Mouse (Mus musculus) midbrain, embryonic 13.5 days (tissue): Measurements from ENCODE around the gene Mlana. TPM values are rescaled to one million over a fixed set of nuclear protein-coding genes. Genes with fewer than 3 reads are reported as not detected.

Experiments
- ATAC-seq: fragments of 200-750 bp; cut with Nextera tagmentation; 2 replicates; pipeline ENCODE4 v1.8.0; 2017; ENCODE audit warnings: mild to moderate bottlenecking, moderate TSS enrichment, moderate library complexity
- H3K27ac ChIP-seq: fragments of 300-500 bp; sonication (generic); 2 replicates; pipeline ENCODE4 v1.5.1; 2015; ENCODE audit warnings: inconsistent platforms, mild to moderate bottlenecking, moderate library complexity
- H3K27me3 ChIP-seq: fragments of 300-500 bp; sonication (generic); 2 replicates; pipeline ENCODE4 v1.6.1; 2015; ENCODE audit warnings: mild to moderate bottlenecking, inconsistent platforms
- H3K36me3 ChIP-seq: fragments of 300-500 bp; sonication (generic); 2 replicates; pipeline ENCODE4 v1.6.1; 2015; ENCODE audit warnings: mild to moderate bottlenecking, inconsistent platforms
- H3K4me1 ChIP-seq: fragments of 300-500 bp; sonication (generic); replicated peaks from 2 replicates; pipeline ENCODE4 v1.6.1; 2015; ENCODE audit warnings: inconsistent platforms
- H3K4me2 ChIP-seq: fragments of 300-500 bp; sonication (generic); replicated peaks from 2 replicates; pipeline ENCODE4 v1.6.1; 2015; ENCODE audit warnings: moderate library complexity, mild to moderate bottlenecking, inconsistent platforms
- H3K4me3 ChIP-seq: fragments of 300-500 bp; sonication (generic); replicated peaks from 2 replicates; pipeline ENCODE4 v1.5.1; 2015; ENCODE audit warnings: mild to moderate bottlenecking, inconsistent platforms
- H3K9ac ChIP-seq: fragments of 300-500 bp; sonication (generic); replicated peaks from 2 replicates; pipeline ENCODE4 v1.6.1; 2015; ENCODE audit warnings: mild to moderate bottlenecking, inconsistent platforms
- H3K9me3 ChIP-seq: fragments of 300-500 bp; sonication (generic); 2 replicates; pipeline ENCODE4 v1.6.1; 2016; ENCODE audit warnings: mild to moderate bottlenecking, inconsistent platforms
- WGBS: fragments of 180-500 bp; shearing (Covaris S2); methylation state at CpG from one replicate; pipeline ENCODE4 v1.1.7; 2015; 5-methylcytosine and 5-hydroxymethylcytosine counted together
- polyA plus RNA-seq: library from polyadenylated mRNA; unstranded; fragments of >200 nt; fragmentation: Nextera tagmentation; extraction: Ambion mirVana; gene quantifications from 2 replicates; pipeline ENCODE4 v1.2.1, GENCODE M21; 2015

The Mlana gene
- polyA plus RNA-seq, 1 experiment from 2014 or later, result not detected

DNA sequence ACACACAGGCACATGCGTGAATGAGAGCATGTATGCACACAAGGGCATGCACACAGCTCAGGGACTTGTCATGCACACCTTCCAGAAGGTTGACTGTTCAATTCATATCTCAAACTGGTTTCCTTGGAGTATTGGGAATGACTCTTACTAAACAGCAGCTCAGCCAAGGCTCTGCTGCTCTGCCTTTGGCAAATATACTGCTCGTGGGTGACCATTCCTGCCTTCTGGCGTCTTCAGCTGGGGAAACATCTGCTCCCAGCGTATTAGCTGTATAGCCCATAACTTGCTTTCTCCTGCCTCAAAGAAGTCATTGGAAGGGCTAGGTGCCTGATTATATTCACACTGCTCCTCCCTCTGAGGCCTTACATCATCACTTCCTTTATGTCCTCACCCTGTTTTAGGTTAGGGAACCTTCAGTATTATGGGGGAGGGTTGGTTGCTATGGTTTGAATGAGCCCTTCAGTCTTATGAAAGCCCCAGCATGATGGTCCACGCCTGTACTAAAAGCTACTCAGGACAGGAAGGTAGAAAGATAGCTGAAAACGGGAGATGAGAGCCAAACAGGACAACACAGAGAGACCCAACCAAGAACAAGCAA, 19.3 kb upstream of the Mlana start:
- 88% methylated on average over 6 of the region's 6 CpGs for WGBS
- no peak overlapping the region for H3K27ac ChIP-seq
- no peaks in the 10 kb centered on the region for H3K4me1 ChIP-seq
- H3K4me3 ChIP-seq, result no peak overlapping the region
- H3K4me2 ChIP-seq, result no peak overlapping the region
- H3K36me3 ChIP-seq, result no peaks in the 10 kb centered on the region
- H3K27me3 ChIP-seq, result no peaks in the 10 kb centered on the region
- no peak for ATAC-seq
- H3K9me3 ChIP-seq, result no peaks in the 10 kb centered on the region
- H3K9ac ChIP-seq, result no peak overlapping the region

DNA sequence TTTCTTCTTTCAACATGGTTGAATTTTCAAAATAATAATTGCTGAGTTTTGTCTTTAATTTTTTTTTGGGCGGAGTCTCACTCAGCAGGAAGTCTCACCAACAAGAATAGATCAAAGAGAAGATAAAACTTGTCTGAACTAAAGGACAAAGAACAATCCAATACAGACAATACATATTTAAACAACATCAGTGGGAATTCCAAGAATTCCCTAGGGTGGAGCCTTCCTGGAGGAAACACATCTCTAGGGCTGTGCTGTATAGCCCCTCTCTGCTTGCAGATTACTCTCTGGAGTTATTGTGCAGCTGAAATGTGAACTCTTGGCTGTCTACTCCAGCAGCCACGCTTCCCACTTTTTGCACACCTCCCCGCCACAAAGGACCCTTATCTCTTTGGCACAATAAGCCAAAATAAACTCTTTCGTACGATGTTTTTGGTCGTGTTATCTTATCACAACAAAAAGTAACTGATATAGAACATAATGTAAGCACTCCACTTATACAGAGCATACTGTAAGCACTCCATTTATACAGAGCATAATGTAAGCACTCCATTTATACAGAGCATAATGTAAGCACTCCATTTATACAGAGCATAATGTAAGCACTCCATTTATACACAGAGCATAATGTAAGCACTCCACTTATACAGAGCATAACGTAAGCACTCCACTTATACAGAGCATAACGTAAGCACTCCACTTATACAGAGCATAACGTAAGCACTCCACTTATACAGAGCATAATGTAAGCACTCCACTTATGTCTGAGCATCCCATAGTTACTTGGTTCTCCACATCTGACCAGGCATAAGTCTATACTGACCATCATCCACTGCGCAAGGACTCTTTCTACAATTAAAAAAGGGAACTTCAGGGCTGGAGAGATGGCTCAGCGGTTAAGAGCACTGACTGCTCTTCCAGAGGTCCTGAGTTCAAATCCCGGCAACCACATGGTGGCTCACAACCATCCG, 17.2 kb upstream of the Mlana start:
- peaks cover 5% of the 10 kb centered on the region for H3K9me3 ChIP-seq
- ATAC-seq, result no peak
- no peaks in the 10 kb centered on the region for H3K27me3 ChIP-seq
- H3K4me1 ChIP-seq, result no peaks in the 10 kb centered on the region
- H3K4me3 ChIP-seq, result no peak overlapping the region
- no peak overlapping the region for H3K27ac ChIP-seq
- H3K4me2 ChIP-seq, result no peak overlapping the region
- no peaks in the 10 kb centered on the region for H3K36me3 ChIP-seq
- 86% methylated on average over 13 of the region's 13 CpGs for WGBS
- no peak overlapping the region for H3K9ac ChIP-seq

DNA sequence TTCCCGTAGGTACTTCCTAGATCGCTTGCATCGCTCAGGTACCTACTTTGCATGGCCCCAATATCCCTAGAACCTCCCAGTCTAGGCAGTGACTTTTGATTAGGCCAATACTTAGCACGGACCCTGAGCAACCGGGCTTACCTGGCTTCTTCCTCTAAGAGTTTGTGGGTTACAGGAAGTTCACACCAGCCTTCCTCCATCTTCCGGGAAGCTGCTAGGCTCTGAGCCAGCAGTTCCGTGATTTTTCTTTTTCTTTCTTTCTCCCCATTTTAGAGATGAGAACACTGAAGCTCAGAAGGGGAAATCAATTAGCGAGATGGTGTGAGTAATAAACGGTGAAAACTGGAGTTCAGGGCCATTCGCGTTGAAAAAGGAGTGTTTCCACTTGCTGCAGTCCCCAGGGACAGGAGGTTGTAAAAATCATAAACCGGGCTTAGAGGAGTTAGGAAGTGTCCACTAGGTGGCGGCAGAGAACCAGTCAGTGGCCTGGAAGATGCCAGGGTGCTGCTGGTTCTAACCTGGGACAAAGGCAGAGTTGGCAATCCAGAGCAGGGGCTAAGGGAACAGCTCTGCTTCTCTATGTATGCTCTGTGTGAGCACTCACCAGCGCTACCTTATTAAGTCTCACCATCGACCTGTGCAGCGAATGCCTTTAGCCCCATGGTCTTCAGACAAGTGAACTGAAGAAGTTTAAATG, 13.6 kb upstream of the Mlana start:
- Histone ChIP-seq H3K4me3 (no peak overlapping the region), H3K4me1 (no peaks in the 10 kb centered on the region), H3K4me2 (no peak overlapping the region), H3K27me3 (no peaks in the 10 kb centered on the region), H3K36me3 (no peaks in the 10 kb centered on the region), H3K9ac (no peak overlapping the region), H3K9me3 (peaks cover 5% of the 10 kb centered on the region), H3K27ac (no peak overlapping the region)
- ATAC-seq, result peak; percentile 66; the same call in 1 of the 2 replicates
- 52% methylated on average over 16 of the region's 16 CpGs for WGBS

DNA sequence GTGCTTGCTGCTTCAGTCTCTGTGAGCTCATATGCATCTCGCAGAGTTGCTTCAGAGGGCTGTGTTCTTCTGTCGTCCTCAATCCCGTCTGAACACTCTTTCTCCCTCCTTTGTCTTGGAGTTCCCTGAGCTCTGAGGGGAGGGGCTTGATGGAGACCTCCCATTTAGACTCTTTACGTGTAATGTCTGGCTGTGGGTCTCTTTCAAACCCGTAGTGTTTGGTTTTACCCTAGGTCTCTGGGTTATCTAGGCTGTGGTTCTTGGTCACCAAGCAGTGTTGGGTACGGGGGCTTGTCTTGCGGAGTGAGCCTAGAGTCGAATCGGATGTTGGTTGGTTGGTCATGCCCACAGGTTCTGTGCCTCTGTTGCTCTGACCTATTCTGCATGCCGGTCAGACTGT, 2.6 kb upstream of the Mlana start:
- Histone ChIP-seq H3K9ac (no peak overlapping the region), H3K4me3 (no peak overlapping the region), H3K27ac (no peak overlapping the region), H3K4me2 (no peak overlapping the region), H3K4me1 (no peaks in the 10 kb centered on the region), H3K36me3 (no peaks in the 10 kb centered on the region), H3K9me3 (no peaks in the 10 kb centered on the region), H3K27me3 (no peaks in the 10 kb centered on the region)
- WGBS, result 82% methylated on average over 10 of the region's 10 CpGs
- no peak for ATAC-seq

DNA sequence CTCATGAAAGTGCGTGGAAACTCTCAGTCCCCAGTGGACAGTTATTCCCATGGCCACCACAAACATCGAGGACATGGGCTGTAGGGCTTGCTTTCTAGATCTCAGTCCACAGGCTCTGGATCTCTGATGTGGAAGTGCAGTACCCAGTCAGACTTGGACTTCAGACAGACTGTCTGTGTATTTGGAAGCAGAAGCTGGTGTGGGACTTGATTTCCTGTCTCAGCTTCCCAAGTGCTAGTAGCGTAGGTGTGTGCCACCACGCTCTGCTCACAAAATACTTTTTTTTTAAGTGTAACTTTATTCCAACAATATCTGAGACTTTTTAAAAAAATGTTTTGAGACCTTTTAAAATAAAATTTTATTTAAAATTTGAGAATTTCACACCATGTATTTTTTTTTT, 1.3 kb upstream of the Mlana start:
- no peaks in the 10 kb centered on the region for H3K9me3 ChIP-seq
- no peak overlapping the region for H3K4me3 ChIP-seq
- no peaks in the 10 kb centered on the region for H3K4me1 ChIP-seq
- no peak for ATAC-seq
- H3K9ac ChIP-seq, result no peak overlapping the region
- H3K36me3 ChIP-seq, result no peaks in the 10 kb centered on the region
- no peaks in the 10 kb centered on the region for H3K27me3 ChIP-seq
- H3K4me2 ChIP-seq, result no peak overlapping the region
- no peak overlapping the region for H3K27ac ChIP-seq
- WGBS, result 98% methylated on average over 4 of the region's 4 CpGs

DNA sequence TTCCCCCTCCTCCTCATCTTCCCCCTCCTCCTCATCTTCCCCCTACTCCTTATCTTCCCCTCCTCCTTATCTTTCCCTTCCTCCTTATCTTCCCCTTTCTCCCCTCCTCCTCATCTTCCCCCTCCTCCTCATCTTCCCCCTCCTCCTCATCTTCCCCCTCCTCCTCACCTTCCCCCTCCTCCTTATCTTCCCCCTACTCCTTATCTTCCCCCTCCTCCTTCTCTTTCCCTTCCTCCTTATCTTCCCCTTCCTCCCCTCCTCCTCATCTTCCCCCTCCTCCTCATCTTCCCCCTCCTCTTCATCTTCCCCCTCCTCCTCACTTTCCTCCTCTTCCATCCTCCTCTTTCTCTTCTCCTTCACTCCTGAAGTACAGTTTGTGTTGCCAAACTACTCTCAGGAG, 784 bp upstream of the Mlana start:
- no peak overlapping the region for H3K4me2 ChIP-seq
- no peaks in the 10 kb centered on the region for H3K9me3 ChIP-seq
- H3K4me1 ChIP-seq, result no peaks in the 10 kb centered on the region
- no peak overlapping the region for H3K27ac ChIP-seq
- no peak overlapping the region for H3K4me3 ChIP-seq
- no peak overlapping the region for H3K9ac ChIP-seq
- no peaks in the 10 kb centered on the region for H3K27me3 ChIP-seq
- H3K36me3 ChIP-seq, result no peaks in the 10 kb centered on the region
- no peak for ATAC-seq

DNA sequence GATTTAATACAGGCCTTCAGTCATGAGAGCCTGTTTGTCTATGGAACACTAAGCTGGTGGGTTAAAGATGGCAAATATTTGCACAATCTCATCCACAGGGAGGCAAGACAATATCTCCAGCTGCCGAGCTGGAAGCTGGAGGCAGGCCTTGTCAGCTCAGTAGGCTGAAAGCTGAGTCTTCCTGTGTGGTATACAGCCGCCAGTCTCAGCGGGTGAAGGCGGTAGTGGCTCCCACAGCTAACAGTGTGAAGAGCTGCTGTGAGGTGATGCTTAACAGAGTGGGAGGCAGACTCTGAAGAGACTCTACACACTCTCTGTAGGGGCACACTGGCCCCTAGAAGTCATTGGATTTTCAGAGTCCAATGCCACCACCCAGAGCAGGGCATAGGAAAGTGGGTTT, 4.1 kb downstream of the Mlana start:
- peak; percentile 37; the same call in 1 of the 2 replicates for ATAC-seq
- Histone ChIP-seq H3K4me3 (no peak overlapping the region), H3K27me3 (no peaks in the 10 kb centered on the region), H3K4me1 (no peaks in the 10 kb centered on the region; the same call in 1 of the 2 replicates), H3K27ac (no peak overlapping the region), H3K4me2 (no peak overlapping the region), H3K36me3 (no peaks in the 10 kb centered on the region), H3K9ac (no peak overlapping the region), H3K9me3 (no peaks in the 10 kb centered on the region)
- 66% methylated on average over 4 of the region's 4 CpGs for WGBS

DNA sequence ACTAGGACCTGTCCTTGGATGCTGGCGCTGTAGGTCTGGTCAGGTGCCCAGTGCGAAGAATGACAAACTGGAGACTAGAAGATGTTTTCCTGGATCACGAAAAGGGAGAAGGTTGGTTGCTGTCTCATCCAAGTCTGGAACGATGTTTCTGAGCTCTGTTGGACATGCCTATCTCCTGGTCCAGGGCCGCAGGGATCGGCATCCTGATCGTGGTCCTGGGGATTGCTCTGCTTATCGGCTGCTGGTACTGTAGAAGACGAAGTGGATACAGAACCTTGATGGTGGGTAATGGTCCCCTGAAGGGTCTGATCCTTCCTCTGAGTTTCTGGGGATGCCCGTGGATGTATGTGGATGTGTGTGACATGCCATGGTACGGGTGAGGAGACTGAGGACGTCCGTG, 6.8 kb downstream of the Mlana start:
- Histone ChIP-seq H3K27me3 (no peaks in the 10 kb centered on the region), H3K4me3 (no peak overlapping the region), H3K9me3 (no peaks in the 10 kb centered on the region), H3K9ac (no peak overlapping the region), H3K4me1 (no peaks in the 10 kb centered on the region; the same call in 1 of the 2 replicates), H3K27ac (no peak overlapping the region), H3K4me2 (no peak overlapping the region), H3K36me3 (no peaks in the 10 kb centered on the region)
- 94% methylated on average over 13 of the region's 13 CpGs for WGBS
- ATAC-seq, result no peak

DNA sequence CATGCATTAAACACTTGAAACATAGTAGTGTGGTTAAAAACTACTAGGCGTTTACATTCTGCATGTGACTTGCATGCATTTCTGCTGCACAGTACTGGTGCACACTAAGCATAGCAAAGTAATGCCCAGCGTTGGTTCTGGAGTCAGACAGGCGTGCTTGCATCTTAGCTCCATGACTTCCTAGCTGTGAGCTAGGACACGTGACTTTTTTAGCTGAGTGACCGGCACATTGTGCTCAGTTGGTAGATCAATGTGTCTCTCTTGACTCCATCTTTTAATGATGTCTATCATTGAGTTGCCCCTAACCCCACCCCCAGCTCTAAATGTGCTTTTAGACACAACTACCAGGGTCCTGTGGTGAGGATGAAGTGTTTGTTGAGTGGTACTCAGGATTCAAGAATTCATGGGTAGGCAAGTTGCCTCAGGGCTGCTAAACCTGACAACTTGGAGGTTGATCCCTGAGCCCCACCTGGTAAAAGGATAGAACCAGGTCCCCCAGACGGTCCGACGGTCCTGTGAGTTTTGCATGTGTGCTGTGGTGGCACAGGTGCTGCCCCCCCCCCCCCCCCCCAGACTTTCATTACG, 9.8 kb downstream of the Mlana start:
- Histone ChIP-seq H3K9ac (no peak overlapping the region), H3K4me2 (no peak overlapping the region), H3K4me3 (no peak overlapping the region), H3K36me3 (no peaks in the 10 kb centered on the region), H3K4me1 (no peaks in the 10 kb centered on the region; the same call in 1 of the 2 replicates), H3K27me3 (no peaks in the 10 kb centered on the region), H3K9me3 (no peaks in the 10 kb centered on the region), H3K27ac (no peak overlapping the region)
- no peak for ATAC-seq
- WGBS, result 91% methylated on average over 9 of the region's 9 CpGs

DNA sequence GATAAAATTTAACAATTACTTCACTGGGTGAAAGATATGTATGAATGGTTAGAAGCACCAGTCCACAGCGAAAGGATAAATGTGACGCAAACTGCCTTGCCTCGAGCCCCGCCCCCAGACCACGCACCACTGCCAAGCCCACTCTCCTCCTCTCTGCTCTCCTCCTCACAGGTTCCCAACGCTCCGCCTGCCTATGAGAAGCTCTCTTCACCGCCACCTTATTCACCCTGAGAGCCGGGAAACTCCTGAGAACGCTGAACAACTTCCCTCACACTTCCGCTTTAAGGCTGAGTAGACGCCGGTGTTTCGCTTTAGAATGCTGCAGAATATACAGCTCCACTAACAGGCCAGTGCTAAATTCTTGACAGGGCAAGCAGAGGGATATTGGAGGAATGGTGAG, 10.4 kb downstream of the Mlana start:
- H3K4me2 ChIP-seq, result no peak overlapping the region
- no peaks in the 10 kb centered on the region for H3K36me3 ChIP-seq
- H3K9ac ChIP-seq, result no peak overlapping the region
- H3K27me3 ChIP-seq, result no peaks in the 10 kb centered on the region
- no peak overlapping the region for H3K27ac ChIP-seq
- ATAC-seq, result no peak
- no peak overlapping the region for H3K4me3 ChIP-seq
- 73% methylated on average over 14 of the region's 14 CpGs for WGBS
- no peaks in the 10 kb centered on the region; the same call in 1 of the 2 replicates for H3K4me1 ChIP-seq
- no peaks in the 10 kb centered on the region for H3K9me3 ChIP-seq

DNA sequence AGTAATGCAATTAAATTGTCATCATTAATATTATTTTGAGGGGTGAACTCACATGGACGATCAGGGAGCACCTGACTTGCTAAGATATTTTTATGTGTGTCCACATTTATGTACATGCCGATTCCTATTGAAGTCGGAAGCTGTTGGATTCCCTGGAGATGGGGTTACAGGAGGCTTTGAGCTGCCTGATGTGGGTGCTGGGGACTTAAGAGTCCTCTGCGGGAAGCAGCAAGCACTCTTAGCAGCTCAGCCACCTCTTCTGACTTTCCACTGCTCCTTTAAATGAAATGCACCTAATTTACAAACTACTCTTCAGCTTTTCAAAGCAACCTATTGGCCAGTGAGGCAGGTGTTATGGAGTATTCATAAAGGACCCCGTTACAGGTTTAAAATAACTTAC, 10.8 kb downstream of the Mlana start:
- ATAC-seq, result no peak
- Histone ChIP-seq H3K4me1 (no peaks in the 10 kb centered on the region), H3K4me2 (no peak overlapping the region), H3K4me3 (no peak overlapping the region), H3K9me3 (no peaks in the 10 kb centered on the region), H3K9ac (no peak overlapping the region), H3K27ac (no peak overlapping the region), H3K36me3 (no peaks in the 10 kb centered on the region), H3K27me3 (no peaks in the 10 kb centered on the region)
- WGBS, result 72% methylated on average over 5 of the region's 5 CpGs

DNA sequence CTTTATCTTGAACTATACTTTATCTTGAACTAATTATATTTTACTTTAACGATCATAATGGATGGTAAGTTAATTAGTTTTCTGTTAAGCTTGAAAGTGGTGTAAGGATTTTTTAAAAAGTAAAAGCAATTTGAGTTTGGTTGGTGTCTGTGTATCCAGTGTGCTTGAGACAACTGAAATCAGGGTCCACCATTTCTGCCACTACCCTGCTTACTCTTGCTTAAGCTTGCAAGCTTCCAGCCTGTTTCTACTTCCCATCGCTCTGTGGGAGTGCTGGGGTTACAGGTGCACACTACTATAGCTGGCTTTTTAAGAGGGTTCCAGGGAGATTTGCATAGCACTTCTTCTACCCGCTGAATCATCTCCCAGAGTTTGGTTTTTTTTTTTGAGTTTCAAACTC, 11.8 kb downstream of the Mlana start:
- no peak for ATAC-seq
- Histone ChIP-seq H3K27me3 (no peaks in the 10 kb centered on the region), H3K36me3 (no peaks in the 10 kb centered on the region), H3K9ac (no peak overlapping the region), H3K9me3 (no peaks in the 10 kb centered on the region), H3K4me3 (no peak overlapping the region), H3K4me1 (no peaks in the 10 kb centered on the region), H3K27ac (no peak overlapping the region), H3K4me2 (no peak overlapping the region)
- WGBS, result 76% methylated on average over 3 of the region's 3 CpGs
